Mouse (Mus musculus) lung, adult 2 months (tissue): ENCODE data around the gene Padi3. TPM values are rescaled to one million over a fixed set of nuclear protein-coding genes. Genes with fewer than 3 reads are reported as not detected.

Experiments
- DNase-seq: peaks from one replicate; pipeline ENCODE4 v3.0.0; 2022
- H3K4me1 ChIP-seq: fragments of 200-500 bp; 2 replicates; pipeline ENCODE4 v1.6.1; 2011; ENCODE audit warnings: low read length; ENCODE audit not compliant: control insufficient read depth, insufficient read depth
- H3K4me3 ChIP-seq: fragments of 200-500 bp; replicated peaks from 2 replicates; pipeline ENCODE3; 2011; ENCODE audit warnings: low read depth, mild to moderate bottlenecking, control low read depth, low read length; ENCODE audit errors: extremely low read depth
- CTCF ChIP-seq: fragments of 200-500 bp; IDR thresholded peaks from 2 replicates; pipeline ENCODE4 v1.5.1; 2011; ENCODE audit warnings: mild to moderate bottlenecking, low read length, control low read depth; ENCODE audit not compliant: insufficient read depth
- POLR2A ChIP-seq: fragments of 200-500 bp; IDR thresholded peaks from 2 replicates; pipeline ENCODE4 v1.6.1; 2011; ENCODE audit warnings: low read depth, mild to moderate bottlenecking, control low read depth, low read length, borderline replicate concordance; ENCODE audit errors: extremely low read depth
- WGBS: fragments of 180-500 bp; shearing (Covaris S2); methylation state at CpG from one replicate; pipeline ENCODE4 v1.1.7; 2018; 5-methylcytosine and 5-hydroxymethylcytosine counted together
- polyA plus RNA-seq: library from polyadenylated mRNA; depleted of rRNA; stranded (reverse); fragments of >200 nt; gene quantifications from 2 replicates; pipeline ENCODE4 v1.2.3, GENCODE M21; 2012

Gene Padi3
- polyA plus RNA-seq, 1 experiment, result 0.21 TPM

DNA sequence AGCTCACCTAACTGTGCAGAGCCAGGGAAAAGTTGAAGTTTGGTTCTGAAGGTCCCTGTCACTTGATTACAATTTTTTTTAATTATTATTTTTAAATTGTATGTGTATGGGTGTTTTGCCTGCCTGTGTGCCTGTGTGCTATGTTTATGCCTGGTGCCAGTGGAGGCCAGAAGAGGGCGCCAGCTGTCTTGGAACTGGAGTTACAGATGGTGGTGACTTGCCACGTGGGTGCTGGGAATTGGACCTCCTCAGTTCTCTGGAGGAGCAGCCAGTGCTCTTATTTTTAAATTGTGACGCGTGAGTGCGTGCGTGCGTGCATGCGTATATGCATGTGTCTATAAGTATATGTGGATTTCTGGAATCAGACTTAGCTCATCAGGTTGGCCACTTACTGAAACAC is 7.0 kb upstream of the Padi3 start:
- 94% methylated on average over 8 of the region's 8 CpGs for WGBS
- peaks cover 4% of the 10 kb centered on the region; the same call in 1 of the 2 replicates for H3K4me1 ChIP-seq
- H3K4me3 ChIP-seq, result no peak overlapping the region
- DNase-seq, result no peak
- TF ChIP-seq CTCF (no peak), POLR2A (no peak)

DNA sequence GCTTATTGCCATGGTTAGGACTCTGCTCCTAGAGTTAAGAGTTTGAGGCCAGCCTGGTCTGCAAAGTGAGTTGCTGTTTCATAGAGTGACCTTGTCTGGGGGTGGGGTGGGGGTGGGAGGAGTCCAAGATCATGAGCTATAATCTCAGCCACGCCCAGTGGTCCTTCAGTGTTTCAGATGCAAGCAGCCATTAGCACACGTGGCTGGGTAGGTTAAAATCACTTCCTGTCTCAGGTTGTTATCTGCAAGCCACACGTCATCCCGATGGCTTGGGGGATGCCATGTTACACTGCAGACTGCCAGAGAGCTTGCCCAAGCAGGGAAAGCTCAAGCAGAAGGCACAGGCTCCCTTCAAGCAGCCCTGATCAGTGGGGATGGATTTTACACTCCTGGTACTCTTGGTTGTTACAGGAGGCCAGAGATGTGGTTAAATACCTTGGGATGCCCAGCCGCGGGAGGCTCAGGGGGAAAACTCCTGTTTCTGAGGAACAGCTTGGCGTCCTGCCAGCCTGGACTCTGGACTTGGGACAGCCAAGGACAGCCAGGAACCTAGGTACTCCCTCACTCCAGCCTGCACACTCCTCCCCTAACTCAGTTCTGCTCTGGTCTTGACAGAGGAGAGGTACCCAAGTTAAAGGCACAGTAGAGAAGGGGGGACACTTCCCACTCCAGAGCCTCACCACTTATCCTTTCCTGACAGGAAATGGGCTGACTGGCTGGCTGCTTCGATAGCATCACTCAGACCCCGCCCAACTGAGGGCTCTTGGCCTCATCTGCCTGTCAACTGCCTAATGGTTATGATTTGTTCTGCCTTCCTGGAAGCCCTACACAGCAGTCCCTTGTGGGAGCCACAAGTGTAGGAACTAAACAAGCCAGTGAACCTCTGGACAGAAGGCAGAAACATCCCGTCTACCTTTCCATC is 5.8 kb upstream of the Padi3 start:
- Histone ChIP-seq H3K4me3 (no peak overlapping the region), H3K4me1 (peaks cover 4% of the 10 kb centered on the region; the same call in 1 of the 2 replicates)
- WGBS, result 20% methylated on average over 10 of the region's 10 CpGs
- TF ChIP-seq CTCF (no peak), POLR2A (no peak)
- DNase-seq, result peak; percentile 10

DNA sequence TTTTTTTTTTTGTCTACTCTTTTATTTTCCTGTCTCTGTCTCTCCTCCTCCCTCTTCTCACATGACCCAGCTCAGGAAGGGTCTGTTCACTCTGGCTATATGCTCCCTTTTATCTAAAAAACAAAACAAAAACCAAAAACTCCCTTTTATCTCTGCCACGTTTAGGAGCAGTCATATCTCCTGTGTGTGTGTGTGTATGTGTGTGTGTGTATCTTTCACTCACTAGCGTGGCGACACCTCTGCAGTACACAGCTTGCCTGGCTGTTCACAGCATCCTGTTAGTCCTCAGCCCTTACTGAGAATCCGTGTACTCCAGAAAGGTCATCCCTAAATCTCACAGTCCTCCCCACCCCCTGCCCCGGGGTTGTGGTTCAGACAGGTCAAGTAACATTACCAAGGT is 5.0 kb upstream of the Padi3 start:
- TF ChIP-seq CTCF (no peak), POLR2A (no peak)
- no peak for DNase-seq
- WGBS, result 47% methylated on average over 5 of the region's 5 CpGs
- H3K4me1 ChIP-seq, result peaks cover 4% of the 10 kb centered on the region; the same call in 1 of the 2 replicates
- H3K4me3 ChIP-seq, result no peak overlapping the region

DNA sequence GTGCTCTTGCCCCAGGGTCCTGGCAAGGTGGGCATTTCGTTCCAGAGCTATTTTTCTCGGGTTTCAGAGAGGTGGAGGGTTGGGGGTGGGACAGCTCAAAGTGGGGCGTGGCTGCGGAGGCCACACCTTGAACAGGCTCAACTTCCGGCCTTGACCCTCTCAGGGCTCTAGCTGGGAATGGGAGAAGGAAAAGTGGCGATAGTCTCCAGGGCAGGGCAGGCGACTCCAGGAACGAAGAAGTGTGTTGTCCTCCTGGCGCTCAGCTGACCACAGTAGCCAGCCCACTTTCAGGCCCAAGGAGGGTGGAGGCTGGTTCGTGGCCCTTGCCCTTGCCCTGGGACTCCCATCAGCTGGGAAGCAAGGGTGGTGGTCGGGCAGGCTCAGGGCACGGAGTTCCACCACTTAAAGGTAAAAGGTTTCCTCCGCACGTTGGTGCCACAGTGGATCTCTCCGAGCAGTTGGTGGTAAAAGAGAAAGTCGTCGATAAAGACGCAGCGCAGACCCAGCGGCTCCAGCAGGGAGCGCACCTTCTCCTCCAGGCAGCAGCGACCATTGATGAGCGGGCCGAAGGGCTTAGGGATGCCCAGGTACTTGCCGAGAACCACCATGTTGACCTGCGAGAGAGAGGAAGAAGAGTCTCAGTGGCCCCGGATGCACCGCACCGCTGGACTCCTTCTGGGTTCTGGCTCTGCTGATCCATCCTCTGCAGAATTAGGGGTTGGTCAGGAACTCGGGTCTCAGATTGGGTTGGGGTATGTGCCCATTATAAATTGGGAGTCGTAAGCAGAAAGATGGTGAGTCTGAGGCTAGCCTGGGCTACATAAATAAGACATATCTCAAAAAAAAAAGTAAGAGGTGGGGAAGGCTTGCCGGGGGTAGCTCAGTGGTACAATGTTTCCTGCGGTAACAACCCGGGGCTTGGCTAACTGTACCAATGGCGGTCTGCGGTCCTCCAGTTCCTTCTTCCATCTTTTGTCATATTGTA is 4.1 kb upstream of the Padi3 start:
- DNase-seq, result peak; percentile 46
- H3K4me3 ChIP-seq, result peak overlapping the region; percentile 64
- TF ChIP-seq POLR2A (peak; percentile 34; the same call in 1 of the 2 replicates), CTCF (peak; percentile 23; the same call in 1 of the 2 replicates)
- peaks cover 4% of the 10 kb centered on the region; the same call in 1 of the 2 replicates for H3K4me1 ChIP-seq
- 24% methylated on average over 36 of the region's 36 CpGs for WGBS

DNA sequence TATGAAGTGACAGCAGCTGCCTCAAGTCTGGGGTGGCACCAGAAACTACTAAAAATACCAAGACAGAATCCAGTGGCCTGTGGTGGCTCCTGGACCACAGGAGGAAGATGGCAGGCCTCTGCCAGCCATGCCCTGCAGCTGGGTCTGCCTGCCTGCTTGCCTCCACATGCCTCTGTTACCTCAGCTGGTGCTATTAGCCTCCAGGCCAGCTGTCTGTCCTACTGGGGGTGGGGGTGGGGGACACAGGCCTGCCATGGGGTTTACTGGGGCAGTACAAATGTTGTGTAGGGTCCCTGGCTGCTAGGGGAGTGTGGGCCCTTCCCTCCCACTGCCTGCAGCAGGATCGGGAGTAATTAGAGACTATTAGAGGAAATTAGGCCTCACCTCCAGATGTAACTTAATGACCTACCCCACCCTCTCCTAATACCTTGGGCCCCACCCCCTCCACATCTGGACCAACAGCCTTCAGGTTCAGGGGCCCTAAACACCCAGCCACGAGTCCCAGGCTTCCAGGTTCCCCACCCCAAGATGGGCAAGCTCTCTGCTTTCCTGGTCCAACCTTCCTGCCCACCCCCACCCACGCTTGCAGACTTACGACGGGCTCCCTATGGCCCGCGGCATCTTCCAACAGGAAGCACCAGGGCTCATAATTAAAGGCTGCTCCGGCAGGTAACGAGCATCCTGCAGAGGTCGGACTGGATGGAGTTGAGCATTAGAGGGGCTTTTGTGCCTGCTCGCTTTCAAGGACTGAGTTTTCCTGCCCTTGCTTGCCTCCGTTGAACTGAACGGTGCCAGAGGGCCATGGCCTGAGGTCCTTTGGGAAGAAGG is 3.1 kb upstream of the Padi3 start:
- 42% methylated on average over 13 of the region's 13 CpGs for WGBS
- TF ChIP-seq POLR2A (no peak), CTCF (no peak)
- Histone ChIP-seq H3K4me1 (peaks cover 4% of the 10 kb centered on the region; the same call in 1 of the 2 replicates), H3K4me3 (peak overlapping the region; percentile 64)
- peak; percentile 9 for DNase-seq

DNA sequence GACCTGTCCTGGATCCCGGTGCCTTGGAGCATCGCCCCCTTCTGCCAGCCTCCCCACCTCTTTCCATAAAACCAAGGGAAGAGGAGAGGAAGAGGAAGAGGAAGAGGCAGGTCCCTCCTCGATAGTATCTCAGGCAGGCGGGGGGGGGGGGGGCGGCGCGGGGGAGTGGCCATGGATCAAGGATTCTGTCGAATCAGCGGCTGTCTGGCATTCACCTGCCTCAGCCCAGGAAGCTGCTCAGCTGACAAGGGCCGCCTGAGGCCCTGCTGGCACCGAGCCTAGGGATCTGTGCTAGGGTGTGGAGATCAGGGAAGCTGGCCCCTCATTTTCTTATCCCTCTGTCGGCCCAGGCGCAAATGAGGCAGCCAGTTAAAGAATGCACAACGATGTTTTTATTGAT is 2.2 kb upstream of the Padi3 start:
- WGBS, result 26% methylated on average over 11 of the region's 14 CpGs
- no peak for DNase-seq
- no peak for TF ChIP-seq CTCF
- TF ChIP-seq POLR2A, result no peak
- Histone ChIP-seq H3K4me3 (no peak overlapping the region), H3K4me1 (peaks cover 4% of the 10 kb centered on the region; the same call in 1 of the 2 replicates)

DNA sequence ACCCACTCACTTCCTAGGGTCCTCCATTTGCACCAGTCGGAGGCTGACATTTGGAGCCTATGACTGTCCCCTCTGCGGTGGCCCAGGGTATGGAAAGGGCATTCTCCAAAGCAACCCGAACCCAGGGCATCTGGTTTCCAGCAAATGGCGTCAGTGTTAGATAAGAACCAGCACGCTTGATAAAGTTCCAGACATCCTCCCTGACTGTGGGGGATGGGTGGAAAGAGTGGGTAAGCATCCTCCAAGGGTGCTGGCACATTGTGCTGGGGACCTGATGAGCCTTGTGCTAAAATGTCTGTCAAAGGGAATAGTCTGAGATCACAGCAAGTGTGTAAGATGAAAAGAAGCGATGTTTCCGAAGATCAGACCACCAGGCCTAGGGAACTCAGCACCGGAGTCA is 1.7 kb upstream of the Padi3 start:
- no peak overlapping the region for H3K4me3 ChIP-seq
- TF ChIP-seq CTCF (no peak), POLR2A (no peak)
- WGBS, result 46% methylated on average over 8 of the region's 8 CpGs
- DNase-seq, result no peak
- H3K4me1 ChIP-seq, result peaks cover 4% of the 10 kb centered on the region; the same call in 1 of the 2 replicates

DNA sequence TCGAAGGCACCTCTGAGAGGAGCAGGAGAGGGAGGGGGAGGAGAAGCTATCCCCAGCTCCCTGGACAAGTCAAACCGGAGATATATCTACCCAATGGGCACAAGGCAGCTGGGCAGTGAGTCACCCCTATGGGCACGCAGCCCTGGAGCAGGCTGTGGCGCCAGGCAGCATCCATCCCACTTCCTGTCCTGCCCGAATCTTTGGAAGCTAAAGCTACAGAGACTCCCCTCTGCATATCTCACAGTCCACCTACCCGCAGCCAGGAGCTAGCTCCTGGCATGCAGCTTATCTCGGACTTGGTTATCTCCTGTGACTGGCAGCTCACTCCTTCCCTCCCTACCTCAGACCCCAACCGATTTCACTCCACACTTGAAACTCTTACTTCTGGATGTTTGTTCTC is 1.3 kb downstream of the Padi3 start:
- no peak for TF ChIP-seq POLR2A
- no peak for TF ChIP-seq CTCF
- 41% methylated on average over 8 of the region's 8 CpGs for WGBS
- H3K4me1 ChIP-seq, result no peaks in the 10 kb centered on the region
- no peak for DNase-seq
- H3K4me3 ChIP-seq, result no peak overlapping the region

DNA sequence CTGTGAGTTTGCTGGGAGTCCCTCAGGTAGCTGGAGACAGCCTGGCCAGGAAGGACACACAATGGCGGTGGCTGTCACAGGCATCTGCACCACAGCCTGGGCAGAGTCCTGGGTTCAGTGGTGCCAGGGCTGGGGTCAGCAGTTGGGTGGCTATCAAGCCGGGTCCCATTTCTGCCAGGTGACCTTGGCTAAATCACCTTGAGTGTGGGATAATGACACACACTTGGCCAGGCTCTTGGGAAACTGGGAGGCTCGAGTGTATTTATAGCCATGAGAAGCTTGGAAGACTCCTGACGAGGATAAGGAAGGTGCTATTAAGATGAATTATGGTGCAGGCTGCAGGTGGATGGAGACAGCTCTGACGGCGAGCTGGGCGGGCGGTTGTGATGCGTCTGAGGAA is 5.8 kb downstream of the Padi3 start:
- TF ChIP-seq CTCF (no peak), POLR2A (no peak)

DNA sequence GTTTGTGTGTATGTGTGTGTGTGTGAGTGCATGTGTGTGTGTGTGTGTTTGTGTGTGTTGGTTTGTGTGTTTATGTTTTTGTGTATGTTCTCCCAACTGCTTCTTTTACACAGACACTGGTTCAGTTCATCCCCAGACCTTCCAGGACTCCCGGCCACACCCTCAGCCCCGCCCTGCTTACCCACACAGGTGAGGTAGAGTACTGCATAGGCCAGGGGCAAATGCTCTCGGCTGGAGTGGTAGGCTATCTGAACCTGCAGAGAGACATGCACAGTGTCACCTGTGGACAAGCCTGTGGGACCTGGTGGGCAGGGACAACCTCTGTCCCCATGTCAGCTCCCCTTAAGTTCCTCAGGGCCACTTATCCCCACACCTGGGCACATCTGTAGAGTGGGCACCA is 9.1 kb downstream of the Padi3 start:
- WGBS, result 68% methylated on average over 3 of the region's 3 CpGs
- no peak overlapping the region for H3K4me3 ChIP-seq
- DNase-seq, result no peak
- no peaks in the 10 kb centered on the region for H3K4me1 ChIP-seq
- TF ChIP-seq CTCF (no peak), POLR2A (no peak)

More for the DNA sequence above, 5.8 kb downstream of the Padi3 start:
- 80% methylated on average over 9 of the region's 9 CpGs for whole genome bisulfite sequencing
- DNase-seq, result no peak
- Histone ChIP-seq H3K4me1 (no peaks in the 10 kb centered on the region), H3K4me3 (no peak overlapping the region)
